Mouse (Mus musculus) spleen, adult 12 weeks (tissue): ENCODE data around the gene Gm9844.

Experiments
- DNase-seq: peaks from one replicate; pipeline ENCODE4 v3.0.0; 2022; ENCODE audit warnings: low spot score

Gene Gm9844

GRCm38 (mm10) chr7:24901842-24902241 is 39.8 kb downstream of the Gm9844 start:
- peak; percentile 25 for DNase-seq

GRCm38 (mm10) chr7:24902264-24902629 is 40.2 kb downstream of the Gm9844 start:
- peak; percentile 13 for DNase-seq

- peak; percentile 69 for DNase-seq
Measured at GRCm38 (mm10) chr7:24902630-24903443, 40.8 kb downstream of the Gm9844 start, which contains the start of gene Arhgef1. TSS of gene Arhgef1 (plus strand) at chr7:24902912.

GRCm38 (mm10) chr7:24903444-24903825 is 41.4 kb downstream of the Gm9844 start:
- DNase-seq: no peak

GRCm38 (mm10) chr7:24904070-24904483 is 42.1 kb downstream of the Gm9844 start:
- peak; percentile 93 for DNase-seq

GRCm38 (mm10) chr7:24904936-24905335 is 42.9 kb downstream of the Gm9844 start:
- peak; percentile 66 for DNase-seq

- no peak for DNase-seq
Measured at GRCm38 (mm10) chr7:24906551-24906950, 44.5 kb downstream of the Gm9844 start.

GRCm38 (mm10) chr7:24907211-24907748 is 45.3 kb downstream of the Gm9844 start:
- peak; percentile 32 for DNase-seq
